Mouse (Mus musculus) hindbrain, embryonic 13.5 days (tissue): ENCODE results near the gene Cabp2. TPM values are rescaled to one million over a fixed set of nuclear protein-coding genes. Genes with fewer than 3 reads are reported as not detected.
"Not testable (repeated sequence)": the region's sequence is repeated elsewhere in the genome, so short reads cannot be mapped to it uniquely, and the experiment has no call there.

Source experiments
- ATAC-seq: fragments of 200-750 bp; cut with Nextera tagmentation; 2 replicates; pipeline ENCODE4 v1.8.0; 2017; ENCODE audit warnings: moderate TSS enrichment; ENCODE audit not compliant: low FRiP score
- H3K27ac ChIP-seq: fragments of 300-500 bp; sonication (generic); 2 replicates; pipeline ENCODE4 v1.5.1; 2015; ENCODE audit warnings: inconsistent platforms, mild to moderate bottlenecking, moderate library complexity
- H3K27me3 ChIP-seq: fragments of 300-500 bp; sonication (generic); 2 replicates; pipeline ENCODE4 v1.6.1; 2015; ENCODE audit warnings: mild to moderate bottlenecking, inconsistent platforms
- H3K36me3 ChIP-seq: fragments of 300-500 bp; sonication (generic); 2 replicates; pipeline ENCODE4 v1.6.1; 2015; ENCODE audit warnings: mild to moderate bottlenecking, inconsistent platforms
- H3K4me1 ChIP-seq: fragments of 300-500 bp; sonication (generic); replicated peaks from 2 replicates; pipeline ENCODE4 v1.6.1; 2015; ENCODE audit warnings: inconsistent platforms
- H3K4me2 ChIP-seq: fragments of 300-500 bp; sonication (generic); 2 replicates; pipeline ENCODE4 v1.6.1; 2015; ENCODE audit warnings: inconsistent platforms, mild to moderate bottlenecking, moderate library complexity
- H3K4me3 ChIP-seq: fragments of 300-500 bp; sonication (generic); 2 replicates; pipeline ENCODE4 v1.5.1; 2015; ENCODE audit warnings: mild to moderate bottlenecking, inconsistent platforms
- H3K9ac ChIP-seq: fragments of 300-500 bp; sonication (generic); 2 replicates; pipeline ENCODE4 v1.6.1; 2015; ENCODE audit warnings: mild to moderate bottlenecking, inconsistent platforms
- H3K9me3 ChIP-seq: fragments of 300-500 bp; sonication (generic); 2 replicates; pipeline ENCODE4 v1.6.1; 2016; ENCODE audit warnings: inconsistent platforms
- WGBS: fragments of 180-500 bp; shearing (Covaris S2); methylation state at CpG from one replicate; pipeline ENCODE4 v1.1.7; 2015; 5-methylcytosine and 5-hydroxymethylcytosine counted together
- polyA plus RNA-seq: library from polyadenylated mRNA; unstranded; fragments of >200 nt; fragmentation: Nextera tagmentation; extraction: Ambion mirVana; gene quantifications from 2 replicates; pipeline ENCODE4 v1.2.1, GENCODE M21; 2015

Cabp2 gene
- polyA plus RNA-seq, 1 experiment from 2014 or later = not detected

DNA sequence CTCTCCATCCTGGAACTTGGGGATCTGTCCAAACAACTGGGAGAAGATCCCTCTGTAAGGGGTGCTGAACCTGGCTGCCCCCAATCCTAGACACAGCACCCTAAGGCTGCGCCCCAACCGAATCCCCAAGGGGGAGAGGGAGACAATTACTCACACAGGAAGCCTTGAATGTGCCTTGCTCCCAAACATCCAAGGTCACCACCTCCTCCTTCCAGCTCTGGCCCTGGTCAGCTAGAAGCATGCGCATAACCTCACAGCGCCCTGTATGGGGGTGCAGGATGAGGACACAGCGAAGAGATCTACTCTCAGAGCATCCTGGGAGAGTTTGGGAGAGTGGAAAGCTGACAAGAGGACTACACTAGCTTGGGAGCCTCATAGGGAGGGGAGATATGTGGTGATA is 22.8 kb upstream of the Cabp2 start:
- ATAC-seq = no peak
- Histone ChIP-seq H3K9ac (no peak overlapping the region), H3K27me3 (0 out of 2 replicates have a peak, but pooled peaks cover 4% of the 10 kb centered on the region), H3K27ac (no peak overlapping the region), H3K4me2 (no peak overlapping the region), H3K4me1 (no peaks in the 10 kb centered on the region), H3K36me3 (no peaks in the 10 kb centered on the region), H3K4me3 (no peak overlapping the region), H3K9me3 (no peaks in the 10 kb centered on the region)
- WGBS = 92% methylated on average over 5 of the region's 5 CpGs

DNA sequence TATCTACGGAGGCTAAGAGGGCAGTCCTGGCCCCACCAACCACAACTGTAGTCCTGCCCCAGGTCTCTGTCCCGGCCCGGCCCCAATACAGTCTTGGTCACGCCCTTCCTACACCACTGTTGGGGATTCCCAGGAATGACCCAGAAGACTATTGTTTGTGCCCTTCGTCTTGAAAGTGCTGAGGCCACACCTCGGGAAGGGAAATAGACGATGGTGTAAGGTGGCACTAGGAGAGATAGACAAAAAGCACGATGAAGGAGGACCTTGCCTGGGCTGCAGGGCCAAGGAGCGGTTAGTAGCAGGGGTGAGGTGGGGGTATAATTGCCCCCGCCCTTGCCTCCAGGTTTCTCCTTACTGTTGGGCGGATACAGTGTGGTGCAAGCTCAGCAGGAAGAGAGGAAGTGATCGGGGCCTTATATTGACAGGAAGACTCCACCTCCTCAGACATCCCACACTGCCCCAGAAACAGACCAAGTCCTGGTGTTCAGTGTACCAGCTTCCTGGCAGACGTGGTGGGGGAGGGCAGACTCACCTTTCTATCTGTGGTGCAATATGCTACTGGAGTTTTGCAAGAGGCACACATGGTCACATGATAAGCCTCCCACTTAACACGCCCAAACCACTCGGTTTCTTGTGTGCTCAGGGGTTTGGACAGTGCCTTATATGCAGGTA is 22.2 kb upstream of the Cabp2 start, which contains the start of gene Gstp3:
TSS of gene Gstp3 (minus strand) at position 501 of the 672 bp plus-strand sequence.
- no peak within 1 kb of the TSS for H3K27ac ChIP-seq
- WGBS = 86% methylated on average over 15 of the region's 15 CpGs

DNA sequence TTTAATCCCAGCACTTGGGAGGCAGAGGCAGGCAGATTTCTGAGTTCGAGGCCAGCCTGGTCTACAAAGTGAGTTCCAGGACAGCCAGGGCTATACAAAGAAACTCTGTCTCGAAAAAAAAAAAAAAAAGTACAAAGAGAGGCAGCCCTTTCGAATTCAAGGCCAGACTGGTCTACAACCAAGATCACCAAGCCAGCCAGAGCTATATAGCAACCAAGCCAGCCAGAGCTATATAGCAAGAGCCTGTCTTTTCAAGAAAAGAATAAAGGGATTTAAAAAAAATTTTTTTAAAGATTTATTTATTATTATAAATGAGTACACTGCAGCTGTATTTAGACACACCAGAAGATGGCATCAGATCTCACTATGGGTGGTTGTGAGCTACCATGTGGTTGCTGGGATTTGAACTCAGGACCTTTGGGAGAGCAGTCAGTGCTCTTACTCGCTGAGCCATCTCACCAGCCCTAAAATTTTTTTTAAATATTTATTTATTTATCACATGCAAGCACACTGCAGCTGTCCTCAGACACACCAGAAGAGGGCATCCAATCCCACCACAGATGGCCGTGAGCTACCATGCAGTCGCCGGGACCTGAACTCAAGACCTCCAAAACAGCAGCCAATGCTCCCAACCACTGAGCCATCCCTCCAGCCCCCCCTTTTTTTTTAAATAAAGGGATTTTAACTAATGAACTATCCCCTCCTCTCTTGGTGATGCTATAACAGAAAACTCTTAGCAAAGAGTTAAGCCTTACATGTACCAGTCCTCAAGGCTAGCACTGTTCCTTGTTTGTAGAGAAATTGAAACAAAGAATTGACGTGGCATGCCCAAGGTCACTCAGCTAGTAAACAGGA is 21.1 kb upstream of the Cabp2 start:
- H3K9ac ChIP-seq, H3K4me2 ChIP-seq, H3K9me3 ChIP-seq, H3K4me3 ChIP-seq, ATAC-seq, H3K27ac ChIP-seq, H3K36me3 ChIP-seq, H3K27me3 ChIP-seq, H3K4me1 ChIP-seq: not testable (repeated sequence)
- WGBS = 86% methylated on average over 8 of the region's 8 CpGs

More for the DNA sequence above, 22.2 kb upstream of the Cabp2 start, which contains the start of gene Gstp3:
- no peak for ATAC-seq
- no peaks in the 10 kb centered on the region for H3K9me3 ChIP-seq
- H3K27me3 ChIP-seq = 0 out of 2 replicates have a peak, but pooled peaks cover 4% of the 10 kb centered on the region
- H3K4me1 ChIP-seq = no peaks in the 10 kb centered on the region
- H3K36me3 ChIP-seq = no peaks in the 10 kb centered on the region
- no peak within 1 kb of the TSS for H3K9ac ChIP-seq
- H3K4me3 ChIP-seq = no peak within 1 kb of the TSS
- no peak within 1 kb of the TSS for H3K4me2 ChIP-seq

DNA sequence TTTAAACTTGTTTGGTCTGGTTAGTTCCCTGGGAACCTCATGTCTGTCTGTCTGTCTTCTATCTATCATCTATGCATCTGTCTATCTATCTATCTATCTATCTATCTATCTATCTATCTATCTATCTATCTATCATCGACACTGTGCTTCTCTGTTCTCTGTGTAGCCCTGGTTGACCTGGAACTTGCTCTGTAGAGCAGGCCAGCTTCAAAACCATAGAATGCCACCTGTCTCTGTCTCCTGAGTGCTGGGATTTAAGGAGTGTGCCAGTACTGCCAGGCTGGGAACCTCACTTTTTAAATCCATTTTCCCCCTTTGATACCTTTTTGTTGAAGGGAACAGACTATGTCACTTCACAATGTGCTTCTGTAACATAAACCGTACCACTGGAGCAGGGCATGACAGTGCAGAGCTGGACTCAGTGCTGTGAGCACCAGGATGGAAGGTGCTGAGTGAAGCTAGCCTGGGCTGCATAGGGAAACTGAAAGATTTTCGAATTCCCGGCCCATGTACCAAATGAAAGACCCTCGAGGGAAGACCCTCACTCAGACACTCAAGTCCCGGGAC is 20.4 kb upstream of the Cabp2 start:
- Histone ChIP-seq H3K36me3 (no peaks in the 10 kb centered on the region), H3K9me3 (no peaks in the 10 kb centered on the region), H3K4me3 (no peak overlapping the region), H3K9ac (no peak overlapping the region), H3K4me1 (no peaks in the 10 kb centered on the region), H3K27ac (no peak overlapping the region), H3K4me2 (no peak overlapping the region), H3K27me3 (no peaks in the 10 kb centered on the region)
- no peak for ATAC-seq
- WGBS = 92% methylated on average over 6 of the region's 6 CpGs

DNA sequence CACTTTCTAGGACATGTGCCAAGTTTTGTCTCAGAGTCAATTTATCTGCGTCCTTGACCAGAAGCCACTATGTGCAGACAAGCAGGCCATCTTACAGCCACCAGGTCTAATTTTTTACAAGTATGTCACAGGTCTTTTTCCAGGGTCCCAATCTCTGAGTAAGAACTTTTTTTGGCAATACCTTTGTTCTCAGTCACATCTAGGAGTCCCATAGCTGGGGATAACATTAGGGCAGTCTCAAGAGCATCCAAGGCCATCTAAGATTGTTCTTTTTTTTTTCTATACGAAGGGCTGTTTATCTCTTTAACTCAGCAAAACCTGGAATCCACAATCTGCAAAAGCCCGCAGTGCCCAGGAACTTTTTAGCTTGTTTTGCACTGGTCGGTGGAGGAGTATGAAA is 18.0 kb upstream of the Cabp2 start:
- H3K27ac ChIP-seq, H3K4me3 ChIP-seq, H3K9ac ChIP-seq, H3K4me2 ChIP-seq, H3K9me3 ChIP-seq, H3K27me3 ChIP-seq, ATAC-seq, H3K36me3 ChIP-seq, H3K4me1 ChIP-seq: not testable (repeated sequence)
- WGBS = 80% methylated on average over 4 of the region's 4 CpGs

DNA sequence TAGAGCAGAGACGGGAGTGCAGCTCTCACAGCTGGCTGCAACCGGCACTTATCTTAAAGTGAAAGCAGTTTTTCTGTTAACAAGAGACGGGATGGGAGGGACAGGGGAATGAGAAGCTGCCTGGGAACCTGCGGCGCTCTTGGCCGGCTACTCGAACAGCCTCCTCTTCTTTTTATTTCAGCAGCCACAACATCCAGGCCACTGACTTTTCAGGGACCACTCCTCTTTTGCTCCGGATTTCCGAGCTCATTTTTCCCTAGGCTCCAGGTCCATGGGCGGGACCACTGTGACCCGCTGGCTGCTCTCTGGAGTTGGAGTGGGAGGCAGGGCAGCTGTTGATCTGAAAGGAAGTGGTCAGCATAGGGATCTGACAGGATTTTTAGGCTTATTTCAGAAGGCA is 16.9 kb upstream of the Cabp2 start:
- not testable (repeated sequence) for H3K36me3 ChIP-seq, H3K27ac ChIP-seq, H3K27me3 ChIP-seq, H3K4me3 ChIP-seq, H3K4me2 ChIP-seq, H3K4me1 ChIP-seq, H3K9ac ChIP-seq, H3K9me3 ChIP-seq, ATAC-seq
- WGBS = 31% methylated on average over 6 of the region's 11 CpGs

DNA sequence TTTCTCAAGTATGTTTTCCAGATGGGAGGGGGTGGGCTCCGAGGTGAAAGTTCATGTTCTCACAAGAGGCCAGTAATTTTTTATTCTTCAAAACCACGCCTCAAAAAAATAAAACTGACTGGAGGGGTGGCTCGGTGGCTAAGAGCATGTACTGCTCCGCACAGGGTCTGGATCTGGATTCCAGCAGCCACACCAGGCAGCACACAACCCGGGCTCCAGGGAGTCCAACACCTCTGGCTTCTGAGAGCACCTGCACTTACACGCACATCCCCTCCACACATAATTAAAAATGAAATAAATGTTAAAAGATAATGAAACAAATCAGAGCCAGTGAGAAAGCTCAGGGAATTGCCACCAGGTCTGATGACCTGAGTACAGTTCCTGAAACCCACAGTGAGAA is 15.1 kb upstream of the Cabp2 start:
- no peak overlapping the region for H3K4me3 ChIP-seq
- H3K4me2 ChIP-seq = no peak overlapping the region
- no peaks in the 10 kb centered on the region for H3K4me1 ChIP-seq
- no peaks in the 10 kb centered on the region for H3K36me3 ChIP-seq
- ATAC-seq = no peak
- no peak overlapping the region for H3K9ac ChIP-seq
- no peak overlapping the region for H3K27ac ChIP-seq
- 80% methylated on average over 6 of the region's 6 CpGs for WGBS
- no peaks in the 10 kb centered on the region for H3K27me3 ChIP-seq
- no peaks in the 10 kb centered on the region for H3K9me3 ChIP-seq

DNA sequence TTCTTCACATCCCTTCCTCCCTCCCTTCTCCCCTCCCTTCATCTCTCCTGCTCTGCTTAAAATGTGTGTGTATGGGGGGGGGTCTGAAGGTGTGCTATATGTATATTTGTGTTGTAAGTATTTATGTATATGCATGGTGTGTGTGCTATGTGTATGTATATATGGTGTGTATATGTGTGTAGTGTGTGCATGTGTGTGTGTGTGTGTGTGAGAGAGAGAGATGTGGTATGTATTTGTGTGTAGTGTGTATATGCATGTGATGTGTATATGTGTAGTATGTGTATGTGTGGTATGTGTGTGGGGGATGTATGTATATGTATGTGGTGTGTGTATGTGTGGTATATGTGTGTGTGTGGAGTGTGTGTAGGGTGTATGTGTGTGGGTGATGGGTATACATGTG is 14.5 kb upstream of the Cabp2 start:
- Histone ChIP-seq H3K27me3 (no peaks in the 10 kb centered on the region), H3K4me3 (no peak overlapping the region), H3K36me3 (no peaks in the 10 kb centered on the region), H3K9me3 (no peaks in the 10 kb centered on the region), H3K9ac (no peak overlapping the region), H3K4me2 (no peak overlapping the region), H3K4me1 (no peaks in the 10 kb centered on the region), H3K27ac (no peak overlapping the region)
- ATAC-seq = no peak

DNA sequence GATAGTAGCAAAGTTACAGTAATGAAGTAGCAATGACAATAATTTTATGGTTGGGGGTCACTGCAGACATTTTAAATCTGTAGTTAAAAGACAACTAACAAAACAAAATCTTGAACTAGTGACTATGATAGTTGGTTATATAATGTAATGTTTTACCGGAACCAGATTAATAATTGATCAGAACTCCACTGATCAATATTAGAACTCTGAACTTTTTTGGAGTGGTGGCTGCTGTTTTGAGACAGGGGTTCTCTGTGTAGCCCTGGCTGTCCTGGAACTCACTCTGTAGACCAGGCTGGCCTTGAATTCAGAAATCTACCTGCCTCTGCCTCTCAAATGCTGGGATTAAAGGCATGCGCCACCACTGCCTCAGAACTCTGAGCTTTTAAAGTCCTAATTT is 13.1 kb upstream of the Cabp2 start:
- not testable (repeated sequence) for H3K27ac ChIP-seq, H3K4me2 ChIP-seq, H3K36me3 ChIP-seq, H3K4me3 ChIP-seq, H3K27me3 ChIP-seq, ATAC-seq, H3K9ac ChIP-seq, H3K4me1 ChIP-seq, H3K9me3 ChIP-seq
- WGBS = 97% methylated on average over 2 of the region's 2 CpGs

DNA sequence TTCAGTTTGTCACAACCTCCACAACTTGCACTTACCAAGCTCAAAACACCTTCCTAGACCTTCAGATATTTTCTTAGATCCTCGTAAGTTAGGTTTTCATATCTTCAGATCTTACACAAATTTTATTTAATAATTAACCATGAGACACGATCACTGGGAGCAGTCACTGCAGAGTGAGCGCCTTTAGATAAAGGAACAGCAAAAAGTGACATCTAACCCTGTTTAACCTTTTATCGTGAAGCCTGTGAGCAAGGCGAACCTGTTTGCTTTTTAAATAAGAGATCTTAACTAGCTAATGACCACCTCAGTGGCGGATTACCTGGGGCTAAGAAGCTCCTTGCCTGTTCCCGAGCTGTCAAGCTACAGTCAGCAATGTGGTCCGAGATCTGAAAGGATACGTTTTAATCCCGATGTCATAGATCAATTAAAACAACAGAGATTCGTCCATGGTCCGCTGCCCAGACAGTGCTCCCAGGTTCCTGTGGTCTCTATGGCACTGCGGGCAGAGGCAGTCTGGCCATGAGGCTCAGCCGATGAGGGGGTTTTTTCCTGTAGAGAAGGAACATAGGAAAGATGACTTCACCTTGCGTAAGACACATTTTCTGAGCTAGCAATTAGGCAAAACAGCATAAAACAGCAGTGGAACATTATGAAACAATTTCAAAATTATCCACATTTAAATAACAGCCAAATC is 12.5 kb upstream of the Cabp2 start:
- Histone ChIP-seq H3K4me2 (no peak overlapping the region), H3K4me1 (no peaks in the 10 kb centered on the region), H3K9ac (no peak overlapping the region), H3K27me3 (no peaks in the 10 kb centered on the region), H3K4me3 (no peak overlapping the region), H3K9me3 (no peaks in the 10 kb centered on the region), H3K27ac (no peak overlapping the region), H3K36me3 (no peaks in the 10 kb centered on the region)
- no peak for ATAC-seq
- 67% methylated on average over 15 of the region's 15 CpGs for WGBS

DNA sequence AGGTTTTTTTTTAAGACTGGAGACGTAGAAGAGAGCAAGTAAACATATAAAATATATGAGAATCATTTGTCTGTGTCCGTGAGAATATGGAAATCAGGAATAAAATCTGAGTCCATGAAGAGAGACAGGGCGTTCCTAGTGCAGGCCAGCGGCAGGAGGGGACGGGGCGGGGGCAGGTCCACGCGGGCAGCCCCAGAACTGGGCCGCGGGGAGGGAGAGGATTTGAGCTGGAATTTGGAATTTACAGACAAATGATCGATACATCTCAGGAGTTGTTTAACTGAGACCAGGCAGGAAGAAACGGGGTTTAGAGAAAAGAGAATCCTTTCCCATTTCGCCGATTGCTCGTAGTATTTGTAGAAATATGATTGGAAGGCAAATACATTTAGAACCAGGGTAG is 11.1 kb upstream of the Cabp2 start:
- no peak overlapping the region for H3K4me3 ChIP-seq
- no peaks in the 10 kb centered on the region for H3K36me3 ChIP-seq
- no peaks in the 10 kb centered on the region for H3K27me3 ChIP-seq
- WGBS = 80% methylated on average over 15 of the region's 15 CpGs
- no peak overlapping the region for H3K9ac ChIP-seq
- H3K27ac ChIP-seq = no peak overlapping the region
- H3K9me3 ChIP-seq = no peaks in the 10 kb centered on the region
- no peak for ATAC-seq
- H3K4me1 ChIP-seq = no peaks in the 10 kb centered on the region
- H3K4me2 ChIP-seq = no peak overlapping the region

DNA sequence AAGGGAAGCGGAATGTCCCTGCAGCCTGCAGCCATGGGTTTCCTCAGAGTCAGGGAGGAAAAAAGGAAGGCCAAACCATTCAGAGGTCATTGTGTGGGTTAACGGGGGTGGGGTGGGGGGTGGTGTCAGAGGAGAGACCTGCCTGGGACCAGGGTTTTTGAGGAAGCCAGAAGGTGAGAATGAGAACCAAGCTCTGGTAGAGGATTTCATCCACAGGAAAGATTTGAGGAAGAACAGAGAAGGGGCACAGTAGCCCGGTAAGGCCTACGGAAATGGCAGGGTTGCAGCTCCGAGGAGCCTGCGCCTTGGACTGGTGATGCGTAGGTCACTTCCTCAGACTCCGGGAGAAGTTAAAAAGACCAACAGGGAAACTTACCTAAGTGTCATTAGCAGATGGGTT is 10.6 kb upstream of the Cabp2 start:
- Histone ChIP-seq H3K27me3 (no peaks in the 10 kb centered on the region), H3K9ac (no peak overlapping the region), H3K36me3 (no peaks in the 10 kb centered on the region), H3K9me3 (no peaks in the 10 kb centered on the region), H3K27ac (no peak overlapping the region), H3K4me1 (no peaks in the 10 kb centered on the region), H3K4me3 (no peak overlapping the region), H3K4me2 (no peak overlapping the region)
- ATAC-seq = no peak
- WGBS = 78% methylated on average over 8 of the region's 8 CpGs
